Mouse (Mus musculus): ENCODE results near the gene Chd5.

GRCm38 (mm10) chr4:152338419-152339292 lies at the start of gene Chd5:
- TF ChIP-seq CTCF (IDR thresholded peaks at IDR 0.05; ENCODE audit: low read depth) (no peak), EP300 (IDR thresholded peaks at IDR 0.05; ENCODE audit: low read depth) (no peak)

All from liver, embryonic 14.5 days (tissue).